Mouse (Mus musculus): Measurements from ENCODE around the gene Selenov. TPM values are rescaled to one million over a fixed set of nuclear protein-coding genes. Genes with fewer than 3 reads are reported as not detected.
A peak's percentile ranks its signal among the peaks of the same experiment; 100 is the strongest.

The Selenov gene
- polyA plus RNA-seq, 1 experiment from 2014 or later = not detected

DNA sequence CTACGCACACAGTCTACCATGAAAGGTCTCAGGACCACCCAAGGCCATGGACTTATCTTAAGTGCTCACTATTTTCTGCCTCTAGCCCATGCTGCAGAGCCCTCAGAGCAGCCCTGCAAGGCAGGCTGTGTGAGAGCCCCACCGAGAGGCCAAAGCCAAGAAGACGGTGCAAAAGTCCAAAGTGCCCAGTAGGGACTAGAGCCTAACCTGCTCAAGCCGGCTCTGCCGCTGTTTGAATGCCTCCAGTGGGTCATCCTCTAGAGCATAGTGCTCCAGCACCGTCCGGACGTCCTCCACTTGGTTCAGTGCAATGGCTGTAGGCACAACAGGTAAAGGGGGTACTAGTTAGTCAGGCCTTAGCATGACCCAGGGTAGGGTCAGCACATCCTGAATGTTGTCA is 15.2 kb upstream of the Selenov start:
- H3K36me3 ChIP-seq (replicated peaks; ENCODE audit: control insufficient read depth, insufficient read depth, low read depth, low read length) = peaks cover 9% of the 10 kb centered on the region
- ATAC-seq (replicated peaks; ENCODE audit: insufficient number of reproducible peaks, low FRiP score, low TSS enrichment, low read depth) (no peak), DNase-seq (ENCODE audit: low spot score) (no peak)
- peaks cover 9% of the 10 kb centered on the region for H3K4me1 ChIP-seq (ENCODE audit: control insufficient read depth, insufficient read depth, low read length)
- no peak overlapping the region for H3K27ac ChIP-seq (replicated peaks; ENCODE audit: low read depth, low read length)
- no peak overlapping the region for H3K9ac ChIP-seq (replicated peaks; ENCODE audit: low read length)
- no peaks in the 10 kb centered on the region for H3K9me3 ChIP-seq (replicated peaks; ENCODE audit: control insufficient read depth, low read length)
- 92% methylated on average over 8 of the region's 8 CpGs for WGBS
- peaks cover 12% of the 10 kb centered on the region for H3K27me3 ChIP-seq (ENCODE audit: control insufficient read depth, insufficient read depth, low read length)
- no peak overlapping the region for H3K4me2 ChIP-seq (ENCODE audit: low read depth, low read length)
- no peak overlapping the region for H3K4me3 ChIP-seq (ENCODE audit: low read depth, low read length)

DNA sequence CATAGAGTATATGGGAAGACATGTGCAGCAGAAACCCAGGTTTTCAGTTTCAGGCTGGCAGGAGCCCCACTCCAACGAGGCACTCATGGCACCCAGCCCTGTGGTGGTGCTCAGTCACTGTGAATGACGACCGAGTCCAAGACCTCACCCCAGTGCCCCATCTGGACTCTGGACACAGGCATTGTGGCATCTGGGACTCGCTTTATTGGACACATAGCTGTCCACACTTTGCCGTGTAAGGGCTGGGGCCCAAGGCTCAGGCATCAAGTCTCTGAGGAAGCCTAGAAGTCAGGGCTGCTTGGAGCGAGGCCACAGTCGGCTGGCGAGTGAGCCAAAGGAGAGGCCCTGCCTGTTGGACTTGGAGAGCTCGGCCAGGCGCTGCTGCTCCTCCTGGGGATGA is 14.7 kb upstream of the Selenov start:
- H3K36me3 ChIP-seq (replicated peaks; ENCODE audit: control insufficient read depth, insufficient read depth, low read depth, low read length) = peaks cover 9% of the 10 kb centered on the region
- no peak overlapping the region for H3K4me3 ChIP-seq (ENCODE audit: low read depth, low read length)
- 94% methylated on average over 10 of the region's 10 CpGs for WGBS

DNA sequence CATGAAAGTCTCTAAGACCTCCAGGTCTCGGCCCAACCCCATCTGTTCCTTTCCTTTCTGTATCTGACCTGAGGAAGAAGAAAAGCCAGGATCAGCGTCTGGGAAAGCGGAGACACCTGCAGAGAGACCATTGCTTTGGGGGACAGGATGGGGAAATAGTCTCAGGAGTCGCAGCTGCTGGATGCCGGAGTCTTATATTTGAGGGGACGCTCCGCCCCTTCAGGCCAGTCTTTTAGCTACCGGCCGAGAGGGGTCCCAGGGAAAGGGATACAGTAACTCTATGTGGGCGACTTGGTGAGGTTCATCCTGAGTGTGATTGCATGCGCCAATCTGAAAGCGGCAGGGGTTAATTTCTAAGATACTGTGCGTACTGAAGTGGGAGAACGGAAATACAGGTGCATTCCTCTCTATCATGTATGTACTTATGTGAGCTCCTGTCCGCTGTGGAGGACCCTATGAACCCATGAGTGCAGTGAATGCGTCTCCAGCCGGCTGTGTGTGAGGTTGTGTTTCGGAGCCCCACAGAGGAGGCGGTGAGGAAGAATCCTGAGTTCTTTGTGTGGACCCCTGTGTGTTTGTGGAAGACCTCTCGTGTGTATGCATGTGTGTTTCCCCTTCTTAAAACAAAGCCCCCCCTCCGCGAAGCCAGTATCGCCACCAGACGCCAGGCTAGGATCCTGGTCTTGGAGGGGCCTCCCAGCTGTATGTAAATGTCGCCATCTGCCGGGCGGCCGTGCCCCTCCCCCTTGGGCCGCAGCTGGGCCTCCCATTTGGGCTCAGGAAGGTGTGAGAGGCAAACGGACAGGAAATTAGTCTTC is 10.8 kb upstream of the Selenov start, which contains the start of gene Dll3:
Dll3 (minus strand) TSS at position 623 of the 818 bp plus-strand sequence.
- no peaks in the 10 kb centered on the region for H3K9me3 ChIP-seq (replicated peaks; ENCODE audit: control insufficient read depth, low read length)
- peaks cover 7% of the 10 kb centered on the region for H3K36me3 ChIP-seq (replicated peaks; ENCODE audit: control insufficient read depth, insufficient read depth, low read depth, low read length)
- H3K4me2 ChIP-seq (ENCODE audit: low read depth, low read length) = peak within 1 kb of the TSS; percentile 54
- WGBS = 1% methylated on average over 30 of the region's 30 CpGs
- peak within 1 kb of the TSS; percentile 51 for H3K9ac ChIP-seq (replicated peaks; ENCODE audit: low read length)
- peak; percentile 73 for DNase-seq (ENCODE audit: low spot score)
- no peak within 1 kb of the TSS; the same call in 1 of the 2 replicates for H3K27ac ChIP-seq (replicated peaks; ENCODE audit: low read depth, low read length)
- H3K27me3 ChIP-seq (ENCODE audit: control insufficient read depth, insufficient read depth, low read length) = peaks cover 42% of the 10 kb centered on the region
- H3K4me3 ChIP-seq (ENCODE audit: low read depth, low read length) = peak within 1 kb of the TSS; percentile 28
- H3K4me1 ChIP-seq (ENCODE audit: control insufficient read depth, insufficient read depth, low read length) = peaks cover 5% of the 10 kb centered on the region
- ATAC-seq (replicated peaks; ENCODE audit: insufficient number of reproducible peaks, low FRiP score, low TSS enrichment, low read depth) = peak; percentile 49

More for the DNA sequence above, 14.7 kb upstream of the Selenov start:
- peaks cover 5% of the 10 kb centered on the region for H3K4me1 ChIP-seq (ENCODE audit: control insufficient read depth, insufficient read depth, low read length)
- ATAC-seq (replicated peaks; ENCODE audit: insufficient number of reproducible peaks, low FRiP score, low TSS enrichment, low read depth) = no peak
- no peaks in the 10 kb centered on the region for H3K9me3 ChIP-seq (replicated peaks; ENCODE audit: control insufficient read depth, low read length)
- peaks cover 15% of the 10 kb centered on the region for H3K27me3 ChIP-seq (ENCODE audit: control insufficient read depth, insufficient read depth, low read length)
- no peak overlapping the region for H3K9ac ChIP-seq (replicated peaks; ENCODE audit: low read length)
- no peak overlapping the region for H3K4me2 ChIP-seq (ENCODE audit: low read depth, low read length)
- H3K27ac ChIP-seq (replicated peaks; ENCODE audit: low read depth, low read length) = no peak overlapping the region
- DNase-seq (ENCODE audit: low spot score) = no peak

DNA sequence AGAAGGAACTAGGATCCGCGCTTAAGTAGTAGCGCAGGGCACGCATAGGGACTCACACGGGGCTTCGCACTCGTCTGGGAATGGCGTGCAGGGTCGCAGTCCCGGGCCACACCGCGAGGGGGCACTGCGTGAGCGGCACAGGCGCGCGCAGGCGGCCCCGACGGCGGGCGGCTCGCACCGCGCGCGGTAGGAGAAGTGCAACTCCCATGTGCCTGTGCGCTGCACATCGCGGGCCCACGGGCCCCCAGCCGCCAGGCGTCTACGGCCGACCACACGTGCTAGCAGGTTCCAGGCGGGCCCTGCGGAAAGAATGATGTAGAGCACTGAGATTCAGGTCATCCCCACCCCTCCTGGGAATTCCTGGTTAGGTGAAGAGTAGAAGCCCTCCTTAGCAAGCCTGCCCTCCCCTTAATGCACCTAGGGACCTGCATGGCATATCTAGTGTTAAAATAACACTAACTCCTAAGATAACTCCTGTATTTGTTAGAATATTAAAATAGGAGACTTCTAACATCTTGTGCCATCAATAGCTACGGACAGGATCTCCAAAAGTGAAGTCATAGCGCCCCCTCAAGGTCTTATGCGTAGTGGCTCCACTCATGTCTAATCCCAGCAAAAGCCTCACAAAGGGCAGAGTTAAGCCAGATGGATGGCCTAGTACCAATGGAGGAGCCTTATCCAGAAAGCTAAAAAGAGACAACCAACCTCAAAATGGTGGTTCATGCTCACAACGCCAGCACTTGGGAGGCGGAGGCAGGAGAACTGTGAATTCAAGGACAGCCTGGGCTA is 8.0 kb upstream of the Selenov start:
- WGBS = 12% methylated on average over 43 of the region's 43 CpGs
- H3K36me3 ChIP-seq (replicated peaks; ENCODE audit: control insufficient read depth, insufficient read depth, low read depth, low read length) = no peaks in the 10 kb centered on the region
- DNase-seq (ENCODE audit: low spot score) (peak; percentile 82), ATAC-seq (replicated peaks; ENCODE audit: insufficient number of reproducible peaks, low FRiP score, low TSS enrichment, low read depth) (no peak)
- 0 out of 2 replicates have a peak overlapping the region, but pooled peaks have one; percentile 10 for H3K4me3 ChIP-seq (ENCODE audit: low read depth, low read length)
- peaks cover 5% of the 10 kb centered on the region for H3K4me1 ChIP-seq (ENCODE audit: control insufficient read depth, insufficient read depth, low read length)
- H3K4me2 ChIP-seq (ENCODE audit: low read depth, low read length) = peak overlapping the region; percentile 36; the same call in 1 of the 2 replicates
- no peak overlapping the region for H3K27ac ChIP-seq (replicated peaks; ENCODE audit: low read depth, low read length)
- peaks cover 60% of the 10 kb centered on the region for H3K27me3 ChIP-seq (ENCODE audit: control insufficient read depth, insufficient read depth, low read length)
- H3K9ac ChIP-seq (replicated peaks; ENCODE audit: low read length) = peak overlapping the region; percentile 25; the same call in 1 of the 2 replicates
- H3K9me3 ChIP-seq (replicated peaks; ENCODE audit: control insufficient read depth, low read length) = no peaks in the 10 kb centered on the region

DNA sequence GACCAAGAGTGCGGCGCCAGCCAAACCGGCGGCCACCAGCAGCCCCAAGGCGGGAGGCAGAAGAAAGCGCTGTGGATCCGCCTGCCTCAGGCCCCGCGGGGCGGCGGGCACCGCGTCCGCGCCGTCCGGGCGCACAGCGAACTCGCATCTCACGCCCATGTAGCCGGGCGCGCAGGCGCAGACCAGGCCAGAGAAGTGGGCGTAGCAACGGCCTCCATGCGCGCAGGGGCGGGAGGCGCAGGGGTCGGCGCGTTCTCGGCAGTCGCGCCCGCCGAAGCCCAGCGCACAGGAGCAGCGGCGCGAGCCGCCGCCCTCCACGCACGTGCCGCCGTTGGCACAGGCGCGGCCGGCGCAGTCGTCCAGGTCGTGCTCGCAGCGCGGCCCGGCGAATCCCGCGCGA is 3.5 kb upstream of the Selenov start:
- Histone ChIP-seq H3K36me3 (replicated peaks; ENCODE audit: control insufficient read depth, insufficient read depth, low read depth, low read length) (no peaks in the 10 kb centered on the region), H3K27me3 (ENCODE audit: control insufficient read depth, insufficient read depth, low read length) (peaks cover 64% of the 10 kb centered on the region), H3K4me1 (ENCODE audit: control insufficient read depth, insufficient read depth, low read length) (no peaks in the 10 kb centered on the region; the same call in 1 of the 2 replicates), H3K9me3 (replicated peaks; ENCODE audit: control insufficient read depth, low read length) (no peaks in the 10 kb centered on the region), H3K4me2 (ENCODE audit: low read depth, low read length) (peak overlapping the region; percentile 86), H3K27ac (replicated peaks; ENCODE audit: low read depth, low read length) (no peak overlapping the region), H3K9ac (replicated peaks; ENCODE audit: low read length) (peak overlapping the region; percentile 52), H3K4me3 (ENCODE audit: low read depth, low read length) (peak overlapping the region; percentile 46)
- 3% methylated on average over 59 of the region's 63 CpGs for WGBS
- DNase-seq (ENCODE audit: low spot score) = peak; percentile 87
- peak; percentile 58 for ATAC-seq (replicated peaks; ENCODE audit: insufficient number of reproducible peaks, low FRiP score, low TSS enrichment, low read depth)

DNA sequence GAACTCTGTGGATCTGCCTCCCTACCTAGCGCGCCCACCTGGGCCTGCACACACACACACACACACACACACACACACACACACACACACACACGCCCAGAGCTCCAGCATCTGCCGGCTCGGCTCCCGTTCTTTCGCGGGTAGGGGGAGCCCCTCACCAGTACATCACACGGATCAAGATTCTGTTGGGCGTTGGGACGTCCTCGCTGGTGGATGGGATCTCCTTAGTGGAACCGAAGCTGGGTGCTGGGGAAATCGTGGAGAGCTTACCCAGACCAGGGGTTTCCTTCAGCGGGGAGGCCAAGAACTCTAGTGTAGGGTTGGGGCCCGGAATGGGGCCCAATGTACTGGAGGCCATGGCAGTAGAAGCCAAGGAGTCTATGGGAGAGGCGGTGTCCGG is 821 bp downstream of the Selenov start:
- Histone ChIP-seq H3K27ac (replicated peaks; ENCODE audit: low read depth, low read length) (no peak overlapping the region), H3K36me3 (replicated peaks; ENCODE audit: control insufficient read depth, insufficient read depth, low read depth, low read length) (no peaks in the 10 kb centered on the region), H3K9ac (replicated peaks; ENCODE audit: low read length) (no peak overlapping the region), H3K4me3 (ENCODE audit: low read depth, low read length) (peak overlapping the region; percentile 21), H3K4me2 (ENCODE audit: low read depth, low read length) (peak overlapping the region; percentile 32), H3K9me3 (replicated peaks; ENCODE audit: control insufficient read depth, low read length) (no peaks in the 10 kb centered on the region), H3K4me1 (ENCODE audit: control insufficient read depth, insufficient read depth, low read length) (no peaks in the 10 kb centered on the region; the same call in 1 of the 2 replicates), H3K27me3 (ENCODE audit: control insufficient read depth, insufficient read depth, low read length) (peaks cover 53% of the 10 kb centered on the region)
- DNase-seq (ENCODE audit: low spot score) (peak; percentile 30), ATAC-seq (replicated peaks; ENCODE audit: insufficient number of reproducible peaks, low FRiP score, low TSS enrichment, low read depth) (no peak)
- 2% methylated on average over 17 of the region's 18 CpGs for WGBS

DNA sequence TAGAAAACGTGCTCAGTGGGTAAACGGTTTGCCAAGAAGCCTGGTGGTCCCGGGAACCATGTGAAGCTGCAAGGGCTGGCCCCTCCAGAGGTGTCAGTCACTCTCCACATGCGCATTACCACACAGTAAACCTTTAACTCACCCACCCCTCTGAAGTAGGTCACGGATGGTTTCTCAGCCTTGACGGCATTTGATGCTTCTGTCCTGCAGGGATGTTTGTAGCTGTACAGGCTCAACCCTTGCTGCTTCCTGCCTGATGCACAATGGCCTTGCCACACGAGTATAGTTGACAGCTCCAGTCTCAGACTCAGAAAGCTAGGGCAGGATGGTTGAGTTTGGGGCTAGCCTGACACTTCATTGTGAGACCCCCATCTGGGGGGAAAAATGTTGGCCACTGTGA is 10.4 kb downstream of the Selenov start:
- Histone ChIP-seq H3K4me3 (ENCODE audit: low read depth, low read length) (no peak overlapping the region), H3K9me3 (replicated peaks; ENCODE audit: control insufficient read depth, low read length) (no peaks in the 10 kb centered on the region), H3K9ac (replicated peaks; ENCODE audit: low read length) (no peak overlapping the region), H3K27me3 (ENCODE audit: control insufficient read depth, insufficient read depth, low read length) (no peaks in the 10 kb centered on the region), H3K4me2 (ENCODE audit: low read depth, low read length) (no peak overlapping the region), H3K27ac (replicated peaks; ENCODE audit: low read depth, low read length) (no peak overlapping the region), H3K4me1 (ENCODE audit: control insufficient read depth, insufficient read depth, low read length) (no peaks in the 10 kb centered on the region), H3K36me3 (replicated peaks; ENCODE audit: control insufficient read depth, insufficient read depth, low read depth, low read length) (no peaks in the 10 kb centered on the region)
- ATAC-seq (replicated peaks; ENCODE audit: insufficient number of reproducible peaks, low FRiP score, low TSS enrichment, low read depth) = no peak
- no peak for DNase-seq (ENCODE audit: low spot score)
- 79% methylated on average over 7 of the region's 7 CpGs for WGBS

Data from embryonic facial prominence, embryonic 11.5 days (tissue).